Mouse (Mus musculus): ENCODE results near the gene Bod1l.

Gene Bod1l

GRCm38 (mm10) chr5:41758671-41759639 lies 85.2 kb downstream of the Bod1l start:
- DNase-seq = no peak

GRCm38 (mm10) chr5:41757338-41757737 lies 86.8 kb downstream of the Bod1l start:
- no peak for DNase-seq

GRCm38 (mm10) chr5:41756396-41756795 lies 87.7 kb downstream of the Bod1l start:
- DNase-seq = no peak

DNA sequence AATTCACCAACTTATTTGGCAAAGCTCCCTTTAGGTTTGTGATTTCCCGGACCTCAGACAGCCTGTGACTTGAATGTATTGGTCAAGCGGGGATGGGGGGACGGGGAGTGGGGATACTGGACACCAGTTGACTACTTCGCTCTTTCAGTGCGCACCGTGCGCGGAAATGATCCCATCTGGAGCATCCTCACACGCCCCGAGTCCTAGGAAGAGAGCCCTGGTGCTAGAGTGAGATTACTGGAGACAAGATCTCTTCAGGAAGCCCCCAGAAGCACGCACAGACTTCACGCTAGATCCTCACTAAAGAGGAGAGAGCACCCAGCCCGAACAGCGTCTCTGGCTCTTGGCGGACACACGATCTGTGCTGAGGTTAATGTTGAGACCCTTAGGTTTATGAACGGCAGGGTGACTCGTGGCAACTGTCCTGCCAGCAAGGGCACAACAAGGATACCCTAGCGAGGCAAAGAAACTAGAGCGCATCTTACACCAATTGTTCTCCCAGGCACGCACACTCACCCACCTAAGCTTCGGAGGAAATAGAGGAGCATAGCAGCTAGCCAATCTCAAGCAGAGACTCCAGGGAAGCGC lies 88.6 kb downstream of the Bod1l start:
- DNase-seq = no peak

DNA sequence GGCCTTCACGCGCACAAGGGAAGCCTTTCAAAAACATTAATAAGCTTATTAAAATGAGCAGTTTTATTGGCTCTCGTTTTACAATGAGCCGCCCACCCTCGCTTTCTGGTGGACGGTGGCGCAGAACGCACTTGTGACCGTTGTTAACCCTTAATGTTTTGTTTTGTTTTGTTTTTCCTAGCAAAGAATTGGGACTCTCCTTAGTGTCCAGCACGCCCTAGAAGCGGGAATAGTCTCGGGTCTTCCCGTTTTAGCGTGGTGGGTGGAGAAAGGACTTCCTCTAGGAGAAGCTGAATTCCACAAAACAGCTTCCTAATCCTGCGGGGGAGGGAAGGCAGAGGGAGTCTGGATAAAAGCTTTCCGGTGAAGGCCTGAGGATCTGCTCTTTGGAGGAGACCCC lies 89.3 kb downstream of the Bod1l start:
- DNase-seq = no peak

- no peak for DNase-seq
Observed at GRCm38 (mm10) chr5:41754226-41754775, 89.8 kb downstream of the Bod1l start.

- DNase-seq = no peak
Observed at GRCm38 (mm10) chr5:41752721-41753120, 91.4 kb downstream of the Bod1l start.

DNA sequence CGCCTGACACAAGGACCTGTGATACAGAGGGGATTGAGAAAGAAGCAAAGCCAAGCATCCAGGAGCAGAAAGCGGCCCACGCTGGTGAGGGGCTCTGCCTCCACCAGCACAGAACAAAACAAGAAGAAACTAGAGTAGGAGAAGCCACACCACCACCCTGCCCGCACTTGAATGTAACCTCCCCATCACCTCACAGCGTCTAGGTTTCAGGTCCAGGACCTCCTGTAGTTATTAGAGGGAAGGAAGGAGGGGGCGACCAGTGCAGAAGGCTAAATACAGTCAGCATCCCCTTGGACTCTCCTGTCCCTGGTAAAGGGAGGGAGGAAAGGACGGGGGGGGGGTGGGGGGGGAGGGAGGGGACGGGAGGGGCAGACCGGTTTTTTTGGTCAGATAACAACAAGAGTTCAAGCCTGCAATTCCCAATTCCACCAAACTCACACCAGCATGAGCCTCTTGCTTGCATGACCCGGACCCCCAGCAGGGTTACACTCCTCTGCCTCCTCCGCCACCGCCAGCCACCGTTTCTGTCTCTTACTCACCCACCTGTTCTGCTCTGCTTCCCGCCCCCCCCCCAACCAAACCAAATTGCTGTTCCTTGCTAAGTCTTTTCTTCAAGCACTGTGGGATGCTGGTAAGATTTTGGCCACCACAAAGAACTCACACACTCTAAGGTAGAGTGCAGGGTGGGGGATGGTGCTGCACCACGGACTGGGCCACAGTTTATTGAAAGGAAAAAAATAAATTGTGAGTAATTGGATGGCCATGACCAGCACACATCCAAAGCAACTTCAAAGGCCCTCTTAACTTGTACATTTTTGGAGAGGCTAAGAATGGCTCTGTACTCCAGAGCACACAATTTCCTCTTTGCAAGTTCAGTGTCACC lies 99.0 kb downstream of the Bod1l start:
- no peak for DNase-seq

DNA sequence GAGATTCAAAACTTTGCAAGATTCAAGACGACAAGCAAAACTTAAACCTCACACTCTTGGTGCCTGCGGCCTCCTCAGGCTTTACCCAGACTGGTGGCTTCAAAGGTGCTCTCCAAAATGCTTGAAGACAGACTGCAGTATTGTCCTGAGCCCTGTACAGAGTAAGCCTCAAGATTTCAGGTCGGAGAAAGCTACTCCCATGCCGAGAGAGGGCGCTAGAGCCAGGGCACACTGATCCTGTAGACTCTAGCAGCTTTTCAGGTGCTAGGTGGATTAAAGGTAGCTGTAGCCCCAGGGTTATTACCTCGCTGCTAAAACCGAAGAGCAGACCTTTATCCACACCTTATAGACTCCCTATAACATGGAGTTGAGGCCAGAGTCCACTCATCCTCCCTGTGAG lies 99.9 kb downstream of the Bod1l start:
- DNase-seq = no peak

- DNase-seq = no peak
Observed at GRCm38 (mm10) chr5:41738817-41739216, 105.3 kb downstream of the Bod1l start.

All from spleen, adult 18-20 months (tissue).